19 mouse cellular contexts compared by ENCODE assay signal in genomic region chr13:34983479-34983878, GRCm38 (mm10). TPM values are rescaled to one million over a fixed set of nuclear protein-coding genes. Genes with fewer than 3 reads are reported as not detected.
"Had no signal": no experiment of that assay in that cellular context is flagged by ENCODE, and none has a peak within 500 bp of the region (broad histone marks: within the 10 kb centered on the region; RNA-seq: fewer than 3 reads in every experiment).

No protein-coding gene starts in this region.

RNA-seq across cellular contexts. Expression of gene Eci3, which starts 19.9 kb away (rescaled TPM):
- total RNA-seq: neutrophil, adult 5-6 weeks had no signal
- polyA plus RNA-seq: lung, adult 2 months; macrophage; testis, adult 2 months had no signal

RNA-seq across cellular contexts. Expression of gene 4933417A18Rik, which starts 59.3 kb away (rescaled TPM):
- total RNA-seq: liver, adult 2 months; neutrophil, adult 5-6 weeks had no signal
- polyA plus RNA-seq: liver, adult 2 months; liver, postnatal 0 days; lung, adult 2 months; lung, embryonic 15.5 days; lung, postnatal 0 days; macrophage; midbrain, embryonic 10.5 days; midbrain, embryonic 12.5 days; midbrain, embryonic 14.5 days; midbrain, embryonic 16.5 days; neural tube, embryonic 12.5 days; neural tube, embryonic 14.5 days; spleen, adult 2 months; stomach, embryonic 15.5 days; stomach, postnatal 0 days; thymus, adult 2 months; urinary bladder, adult 2 months had no signal

RNA-seq across cellular contexts. Expression of gene Fam217a, which starts 59.4 kb away (rescaled TPM):
- total RNA-seq: liver, adult 2 months; neutrophil, adult 5-6 weeks had no signal
- polyA plus RNA-seq: liver, adult 2 months; lung, adult 2 months; macrophage; spleen, adult 2 months; thymus, adult 2 months had no signal
